Mouse (Mus musculus): Measurements from ENCODE around the gene Dpm1. TPM values are rescaled to one million over a fixed set of nuclear protein-coding genes. Genes with fewer than 3 reads are reported as not detected.

Dpm1 gene
- polyA plus RNA-seq (2011; ENCODE audit: insufficient read length, low read depth, missing spikeins): 45.4 and 53.9 TPM in 2 replicates

DNA sequence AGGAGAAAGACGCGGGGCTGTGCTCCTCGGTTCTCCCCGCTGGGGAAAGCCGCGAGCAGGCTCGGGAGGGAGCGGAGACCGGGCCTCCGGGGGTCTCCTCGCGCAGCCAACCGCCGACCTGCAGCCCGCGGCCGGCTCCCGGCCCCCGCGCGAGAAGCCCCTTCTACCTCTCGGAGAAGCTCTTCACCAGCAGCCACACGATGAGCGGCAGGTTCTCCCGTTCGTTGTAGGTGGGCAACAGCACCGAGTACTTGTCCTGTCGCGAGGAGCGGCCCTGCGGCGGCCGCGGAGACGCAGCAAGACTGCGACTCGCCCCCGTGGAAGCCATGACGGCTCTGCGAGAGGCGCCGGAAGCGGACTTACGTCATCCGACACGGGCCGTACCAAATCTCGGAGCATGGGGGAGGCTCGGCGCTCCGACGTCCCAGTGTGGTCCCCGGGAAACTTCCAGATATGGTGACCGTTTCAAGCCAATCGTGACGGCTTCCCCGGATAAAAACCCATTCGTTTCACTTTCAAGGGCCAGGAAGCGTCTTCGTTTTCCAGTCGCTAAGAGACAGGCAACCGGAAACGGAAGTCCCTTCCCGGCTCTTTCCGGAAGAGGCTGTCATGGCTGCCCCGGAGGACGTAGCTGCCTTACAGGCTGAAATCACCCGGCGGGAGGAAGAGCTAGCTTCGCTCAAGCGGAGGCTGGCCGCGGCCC, at the start of gene Dpm1, which contains the start of the genes Gm20716 and Mocs3:
TSS of gene Dpm1 (minus strand) at position 566 of the 703 bp plus-strand sequence.
TSS of gene Gm20716 (minus strand) at position 339 of the 703 bp plus-strand sequence.
TSS of gene Mocs3 (plus strand) at position 597 of the 703 bp plus-strand sequence.
- peak; percentile 88 for TF ChIP-seq POLR2A (IDR thresholded peaks at IDR 0.05; ENCODE audit: low read depth, low read length)
- TF ChIP-seq CTCF (IDR thresholded peaks at IDR 0.05; ENCODE audit: borderline replicate concordance, insufficient read depth, low read length): no peak
- H3K4me1 ChIP-seq (ENCODE audit: control insufficient read depth, insufficient read depth, low read length): peaks cover 6% of the 10 kb centered on the region; the same call in 1 of the 2 replicates

DNA sequence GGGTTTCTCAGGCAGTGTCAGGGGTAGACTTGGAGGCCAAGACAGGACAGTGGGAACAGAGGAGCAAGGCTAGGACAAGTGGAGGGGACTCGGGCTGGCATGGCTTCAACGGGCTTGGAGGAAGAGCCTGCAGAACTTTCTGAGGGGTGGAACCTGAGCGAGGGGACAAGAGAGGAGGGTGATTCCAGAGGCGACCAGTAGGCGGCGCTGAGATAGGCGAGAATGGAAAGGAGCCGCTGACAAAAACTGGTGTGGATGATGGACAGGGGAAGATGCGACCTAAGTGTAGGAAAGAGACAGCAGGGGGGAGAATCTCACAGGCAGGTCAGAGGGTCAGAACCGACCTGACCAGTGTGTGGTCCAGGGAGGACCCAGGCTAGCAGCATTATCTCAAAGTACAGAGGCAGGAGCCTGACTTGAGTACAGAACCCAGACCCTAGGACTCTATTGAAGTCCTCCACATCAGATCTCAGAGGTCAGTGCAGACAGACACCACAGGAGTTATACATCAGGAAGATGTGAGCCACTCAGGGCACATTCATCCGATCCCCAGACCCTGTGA, 44.1 kb upstream of the Dpm1 start:
- H3K4me1 ChIP-seq (ENCODE audit: control insufficient read depth, insufficient read depth, low read length): no peaks in the 10 kb centered on the region
- no peak overlapping the region for H3K27ac ChIP-seq (ENCODE audit: insufficient read depth, low read length)
- H3K4me3 ChIP-seq (ENCODE audit: insufficient read depth, low read length): no peak overlapping the region
- TF ChIP-seq POLR2A (IDR thresholded peaks at IDR 0.05; ENCODE audit: low read depth, low read length): no peak
- peak; percentile 58 for TF ChIP-seq CTCF (IDR thresholded peaks at IDR 0.05; ENCODE audit: borderline replicate concordance, insufficient read depth, low read length)

More for the DNA sequence above, at the start of gene Dpm1, which contains the start of the genes Gm20716 and Mocs3:
- H3K4me3 ChIP-seq (ENCODE audit: insufficient read depth, low read length): peak within 1 kb of the TSS; percentile 78
- peak within 1 kb of the TSS; percentile 89 for H3K27ac ChIP-seq (ENCODE audit: insufficient read depth, low read length)

DNA sequence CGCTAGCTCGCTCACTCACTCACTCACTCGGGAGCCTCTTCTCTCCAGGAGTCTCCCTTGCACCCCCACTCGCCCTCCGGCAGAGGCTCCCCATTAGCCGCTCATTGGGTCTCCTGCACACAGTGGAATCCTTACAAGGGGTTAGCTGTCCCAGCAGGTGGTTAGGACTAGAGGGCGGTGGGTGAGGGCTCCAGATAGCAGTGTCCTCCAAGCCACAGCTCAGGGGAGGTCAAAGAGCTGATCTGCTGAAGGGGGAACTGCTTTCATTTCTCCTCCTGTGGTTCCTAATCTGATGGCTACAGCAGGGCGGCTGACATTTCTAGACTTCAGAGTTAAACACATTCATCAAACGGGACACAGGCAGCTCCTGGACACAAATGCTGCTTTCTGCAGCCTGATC, 43.0 kb upstream of the Dpm1 start:
- Histone ChIP-seq H3K4me1 (ENCODE audit: control insufficient read depth, insufficient read depth, low read length) (no peaks in the 10 kb centered on the region), H3K27ac (ENCODE audit: insufficient read depth, low read length) (no peak overlapping the region), H3K4me3 (ENCODE audit: insufficient read depth, low read length) (no peak overlapping the region)
- TF ChIP-seq POLR2A (IDR thresholded peaks at IDR 0.05; ENCODE audit: low read depth, low read length) (no peak), CTCF (IDR thresholded peaks at IDR 0.05; ENCODE audit: borderline replicate concordance, insufficient read depth, low read length) (no peak)

DNA sequence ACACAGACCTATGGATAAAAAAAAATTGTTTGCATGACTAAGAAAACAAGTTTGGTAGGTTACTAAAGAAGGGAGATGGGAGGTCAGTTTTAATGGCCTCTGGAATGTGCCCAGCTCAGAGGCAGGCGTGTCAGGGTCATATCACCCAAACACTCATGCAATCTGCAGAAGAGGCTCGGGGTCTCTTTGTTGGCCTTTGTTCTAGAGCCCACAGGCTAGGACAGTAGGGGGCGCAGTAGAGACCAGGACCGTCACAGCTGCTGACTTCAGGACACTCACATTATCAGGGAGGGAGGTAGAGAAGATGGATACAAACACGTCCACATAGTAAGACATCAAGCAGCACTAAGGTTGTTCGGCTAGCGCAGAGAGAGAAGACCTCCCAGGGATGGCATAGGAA, 37.6 kb upstream of the Dpm1 start:
- Histone ChIP-seq H3K4me3 (ENCODE audit: insufficient read depth, low read length) (no peak overlapping the region), H3K27ac (ENCODE audit: insufficient read depth, low read length) (no peak overlapping the region), H3K4me1 (ENCODE audit: control insufficient read depth, insufficient read depth, low read length) (no peaks in the 10 kb centered on the region)
- no peak for TF ChIP-seq POLR2A (IDR thresholded peaks at IDR 0.05; ENCODE audit: low read depth, low read length)
- peak; percentile 43; the same call in 1 of the 2 replicates for TF ChIP-seq CTCF (IDR thresholded peaks at IDR 0.05; ENCODE audit: borderline replicate concordance, insufficient read depth, low read length)

GRCm38 (mm10) chr2:168260900-168261299, 30.5 kb upstream of the Dpm1 start:
- H3K4me1 ChIP-seq (ENCODE audit: control insufficient read depth, insufficient read depth, low read length): no peaks in the 10 kb centered on the region
- H3K4me3 ChIP-seq (ENCODE audit: insufficient read depth, low read length): no peak overlapping the region
- no peak overlapping the region for H3K27ac ChIP-seq (ENCODE audit: insufficient read depth, low read length)
- TF ChIP-seq POLR2A (IDR thresholded peaks at IDR 0.05; ENCODE audit: low read depth, low read length) (no peak), CTCF (IDR thresholded peaks at IDR 0.05; ENCODE audit: borderline replicate concordance, insufficient read depth, low read length) (no peak)

GRCm38 (mm10) chr2:168260124-168260523, 29.7 kb upstream of the Dpm1 start:
- Histone ChIP-seq H3K27ac (ENCODE audit: insufficient read depth, low read length) (no peak overlapping the region), H3K4me1 (ENCODE audit: control insufficient read depth, insufficient read depth, low read length) (no peaks in the 10 kb centered on the region), H3K4me3 (ENCODE audit: insufficient read depth, low read length) (no peak overlapping the region)
- no peak for TF ChIP-seq CTCF (IDR thresholded peaks at IDR 0.05; ENCODE audit: borderline replicate concordance, insufficient read depth, low read length)
- no peak for TF ChIP-seq POLR2A (IDR thresholded peaks at IDR 0.05; ENCODE audit: low read depth, low read length)

DNA sequence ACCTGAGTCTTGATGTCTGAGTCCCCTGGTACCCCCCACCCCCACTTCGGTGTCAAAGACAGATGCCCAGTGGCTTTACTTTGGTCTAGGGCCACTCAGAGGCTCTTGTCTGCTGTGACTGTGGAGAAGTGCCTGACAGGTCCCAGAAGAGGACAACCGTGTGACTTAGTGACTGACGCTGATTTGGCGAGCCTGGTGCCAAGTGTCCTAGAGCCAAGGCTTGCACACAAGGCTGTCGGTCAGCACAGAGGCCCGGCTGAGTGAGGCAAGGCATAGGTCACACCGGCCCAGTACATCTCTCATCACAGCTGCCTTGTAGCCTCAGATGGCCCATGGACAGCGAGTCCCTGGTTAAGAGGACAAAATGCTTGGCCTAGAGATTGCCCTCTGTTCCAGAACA, 28.7 kb upstream of the Dpm1 start:
- no peaks in the 10 kb centered on the region for H3K4me1 ChIP-seq (ENCODE audit: control insufficient read depth, insufficient read depth, low read length)
- no peak for TF ChIP-seq CTCF (IDR thresholded peaks at IDR 0.05; ENCODE audit: borderline replicate concordance, insufficient read depth, low read length)
- TF ChIP-seq POLR2A (IDR thresholded peaks at IDR 0.05; ENCODE audit: low read depth, low read length): no peak
- no peak overlapping the region for H3K27ac ChIP-seq (ENCODE audit: insufficient read depth, low read length)
- H3K4me3 ChIP-seq (ENCODE audit: insufficient read depth, low read length): no peak overlapping the region

GRCm38 (mm10) chr2:168257188-168257587, 26.8 kb upstream of the Dpm1 start:
- no peak overlapping the region for H3K4me3 ChIP-seq (ENCODE audit: insufficient read depth, low read length)
- no peaks in the 10 kb centered on the region for H3K4me1 ChIP-seq (ENCODE audit: control insufficient read depth, insufficient read depth, low read length)
- TF ChIP-seq POLR2A (IDR thresholded peaks at IDR 0.05; ENCODE audit: low read depth, low read length) (no peak), CTCF (IDR thresholded peaks at IDR 0.05; ENCODE audit: borderline replicate concordance, insufficient read depth, low read length) (no peak)
- no peak overlapping the region for H3K27ac ChIP-seq (ENCODE audit: insufficient read depth, low read length)

DNA sequence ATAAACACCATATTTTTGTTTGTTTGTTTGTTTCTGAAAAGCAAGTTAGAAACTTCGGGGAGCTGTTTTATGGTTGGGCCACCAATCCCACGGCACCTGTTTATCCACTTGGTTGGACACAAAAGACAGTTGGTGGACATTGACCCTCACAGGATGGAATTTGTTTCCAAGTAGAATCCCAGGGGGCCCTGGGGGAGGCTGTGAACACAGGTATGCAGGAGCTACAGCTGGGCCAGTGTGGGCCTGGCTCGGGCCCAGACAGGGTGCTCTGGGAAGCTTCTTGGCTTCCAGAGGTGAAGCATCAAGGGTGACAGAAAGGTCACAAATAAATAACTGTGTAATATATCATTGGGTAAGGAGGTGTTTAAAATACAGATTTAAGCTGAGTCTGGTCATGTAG, 26.1 kb upstream of the Dpm1 start:
- no peak for TF ChIP-seq CTCF (IDR thresholded peaks at IDR 0.05; ENCODE audit: borderline replicate concordance, insufficient read depth, low read length)
- no peak for TF ChIP-seq POLR2A (IDR thresholded peaks at IDR 0.05; ENCODE audit: low read depth, low read length)
- H3K4me3 ChIP-seq (ENCODE audit: insufficient read depth, low read length): no peak overlapping the region
- no peaks in the 10 kb centered on the region for H3K4me1 ChIP-seq (ENCODE audit: control insufficient read depth, insufficient read depth, low read length)
- no peak overlapping the region for H3K27ac ChIP-seq (ENCODE audit: insufficient read depth, low read length)

- Histone ChIP-seq H3K27ac (ENCODE audit: insufficient read depth, low read length) (no peak overlapping the region), H3K4me3 (ENCODE audit: insufficient read depth, low read length) (no peak overlapping the region), H3K4me1 (ENCODE audit: control insufficient read depth, insufficient read depth, low read length) (no peaks in the 10 kb centered on the region)
- TF ChIP-seq POLR2A (IDR thresholded peaks at IDR 0.05; ENCODE audit: low read depth, low read length): no peak
These were observed 23.4 kb upstream of the Dpm1 start for GRCm38 (mm10) chr2:168253822-168254221.

Measured in embryonic fibroblast, embryonic 13.5 days (primary cell).